Mouse (Mus musculus) kidney, adult 2 months (tissue): Measurements from ENCODE around the gene Prdx2. TPM values are rescaled to one million over a fixed set of nuclear protein-coding genes. Genes with fewer than 3 reads are reported as not detected.
A peak's percentile ranks its signal among the peaks of the same experiment; 100 is the strongest.

Experiments
- DNase-seq: peaks from one replicate; pipeline ENCODE4 v3.0.0; 2021
- H3K27ac ChIP-seq: fragments of 200-500 bp; 2 replicates; pipeline ENCODE4 v1.5.1; 2012; ENCODE audit warnings: low read depth, low read length, control low read depth, inconsistent platforms; ENCODE audit not compliant: insufficient read depth
- H3K27me3 ChIP-seq: fragments of 200-500 bp; replicated peaks from 2 replicates; pipeline ENCODE4 v1.6.1; 2012; ENCODE audit warnings: mild to moderate bottlenecking, moderate library complexity, low read length, inconsistent platforms; ENCODE audit not compliant: control insufficient read depth, insufficient read depth
- H3K36me3 ChIP-seq: fragments of 200-500 bp; 2 replicates; pipeline ENCODE4 v1.6.1; 2012; ENCODE audit warnings: mild to moderate bottlenecking, moderate library complexity, low read length, inconsistent platforms; ENCODE audit not compliant: control insufficient read depth, insufficient read depth
- H3K4me1 ChIP-seq: fragments of 200-500 bp; 2 replicates; pipeline ENCODE4 v1.6.1; 2011; ENCODE audit warnings: low read length; ENCODE audit not compliant: control insufficient read depth, insufficient read depth
- H3K4me3 ChIP-seq: fragments of 200-500 bp; 2 replicates; pipeline ENCODE4 v1.5.1; 2011; ENCODE audit warnings: mild to moderate bottlenecking, low read depth, low read length, control low read depth; ENCODE audit not compliant: insufficient read depth
- CTCF ChIP-seq: fragments of 200-500 bp; conservative IDR thresholded peaks from 2 replicates; pipeline ENCODE4 v1.5.1; 2011; ENCODE audit warnings: low read depth, mild to moderate bottlenecking, control low read depth, low read length, moderate library complexity, mixed read lengths; ENCODE audit not compliant: insufficient read depth, insufficient read length
- POLR2A ChIP-seq: fragments of 200-500 bp; IDR thresholded peaks from one replicate; pipeline ENCODE4 v1.6.1; 2011; ENCODE audit warnings: low read depth, low read length, control low read depth
- WGBS: fragments of 180-500 bp; shearing (Covaris S2); methylation state at CpG from one replicate; pipeline ENCODE4 v1.1.7; 2018; 5-methylcytosine and 5-hydroxymethylcytosine counted together
- polyA plus RNA-seq: library from polyadenylated mRNA; depleted of rRNA; stranded (reverse); fragments of >200 nt; gene quantifications from 2 replicates; pipeline ENCODE4 v1.2.3, GENCODE M21; 2012

Prdx2 gene
- polyA plus RNA-seq, 1 experiment, result 376 TPM

DNA sequence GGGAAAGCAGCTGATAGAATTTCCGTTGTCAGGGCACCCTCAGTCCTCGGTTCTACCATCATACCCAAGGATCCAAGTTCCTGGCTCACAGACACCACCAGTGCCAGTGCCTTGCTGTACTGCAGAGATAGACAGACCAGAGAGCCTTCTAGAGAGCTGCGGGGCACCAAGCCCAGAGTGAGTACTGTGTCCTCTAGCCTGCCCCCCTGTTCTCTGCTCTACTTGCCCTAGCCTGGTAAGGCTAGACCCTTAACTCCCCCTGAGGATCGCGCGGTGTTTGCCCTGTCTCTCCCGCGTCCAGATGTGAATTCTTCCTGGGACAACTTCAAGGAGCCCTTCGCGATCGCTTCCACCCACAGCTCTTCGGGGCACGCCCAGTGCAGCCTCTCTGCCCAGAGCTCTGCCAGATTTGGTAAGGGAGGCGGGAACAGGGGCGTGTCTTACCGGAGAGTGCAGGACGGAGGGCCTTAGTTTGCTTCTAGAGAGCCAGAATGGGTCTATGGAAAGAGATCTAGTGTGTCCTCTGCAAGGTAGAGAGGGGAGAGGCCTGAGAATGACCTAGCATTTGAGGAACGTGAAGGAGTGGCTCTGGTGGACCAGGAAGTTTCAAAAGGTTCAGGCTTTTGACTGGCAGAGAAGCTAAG lies 16.7 kb upstream of the Prdx2 start:
- peak; percentile 67 for DNase-seq
- no peak for TF ChIP-seq POLR2A
- TF ChIP-seq CTCF, result no peak
- H3K4me1 ChIP-seq, result no peaks in the 10 kb centered on the region
- no peaks in the 10 kb centered on the region for H3K36me3 ChIP-seq
- H3K27ac ChIP-seq, result no peak overlapping the region
- WGBS, result 8% methylated on average over 18 of the region's 18 CpGs
- no peaks in the 10 kb centered on the region for H3K27me3 ChIP-seq
- no peak overlapping the region for H3K4me3 ChIP-seq

DNA sequence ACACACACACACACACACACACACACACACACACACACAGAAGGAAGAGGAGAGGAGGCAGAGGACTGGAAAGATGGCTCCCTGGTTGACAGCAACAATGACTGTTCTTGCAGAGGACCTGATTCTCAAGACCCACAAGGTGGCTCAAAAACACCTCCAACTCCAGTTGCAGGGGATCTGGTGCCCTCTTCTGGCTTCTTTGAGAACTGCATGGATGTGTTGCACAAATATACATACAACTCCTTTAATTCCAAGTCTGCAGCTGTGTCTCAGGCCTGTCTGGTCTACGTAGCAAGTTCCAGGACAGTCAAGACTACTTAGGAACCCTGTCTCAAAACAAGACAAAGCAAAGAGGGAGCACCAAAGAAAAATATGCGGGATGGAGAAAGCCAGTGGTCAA lies 12.6 kb upstream of the Prdx2 start:
- no peaks in the 10 kb centered on the region for H3K36me3 ChIP-seq

DNA sequence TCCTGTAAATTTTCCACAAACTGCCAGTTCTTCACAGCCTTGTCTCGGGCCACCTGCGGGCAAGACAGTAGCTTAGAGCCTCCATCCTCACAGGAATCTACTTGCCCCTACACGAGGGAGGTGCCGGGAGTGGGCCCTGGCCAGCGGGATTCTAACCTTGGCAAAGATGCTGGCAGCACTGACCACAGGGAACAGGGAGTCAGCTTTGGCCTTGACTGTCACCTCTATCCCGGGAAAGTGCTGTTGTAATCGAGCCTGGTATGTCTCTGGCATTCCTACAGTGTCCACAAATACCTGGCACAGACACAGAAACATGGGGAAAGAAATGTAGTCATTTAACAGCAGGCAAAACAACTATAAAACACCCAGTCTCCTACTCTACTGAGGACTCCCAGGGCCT lies 9.6 kb upstream of the Prdx2 start:
- 79% methylated on average over 7 of the region's 7 CpGs for WGBS
- Histone ChIP-seq H3K27me3 (no peaks in the 10 kb centered on the region), H3K36me3 (no peaks in the 10 kb centered on the region), H3K27ac (no peak overlapping the region), H3K4me3 (no peak overlapping the region), H3K4me1 (no peaks in the 10 kb centered on the region)
- no peak for DNase-seq
- no peak for TF ChIP-seq POLR2A
- no peak for TF ChIP-seq CTCF

More for the DNA sequence above, 12.6 kb upstream of the Prdx2 start:
- Histone ChIP-seq H3K27ac (no peak overlapping the region), H3K4me3 (no peak overlapping the region), H3K27me3 (no peaks in the 10 kb centered on the region), H3K4me1 (no peaks in the 10 kb centered on the region)
- TF ChIP-seq POLR2A, result no peak
- TF ChIP-seq CTCF, result peak; percentile 73
- peak; percentile 63 for DNase-seq
- WGBS, result 55% methylated on average over 2 of the region's 2 CpGs

DNA sequence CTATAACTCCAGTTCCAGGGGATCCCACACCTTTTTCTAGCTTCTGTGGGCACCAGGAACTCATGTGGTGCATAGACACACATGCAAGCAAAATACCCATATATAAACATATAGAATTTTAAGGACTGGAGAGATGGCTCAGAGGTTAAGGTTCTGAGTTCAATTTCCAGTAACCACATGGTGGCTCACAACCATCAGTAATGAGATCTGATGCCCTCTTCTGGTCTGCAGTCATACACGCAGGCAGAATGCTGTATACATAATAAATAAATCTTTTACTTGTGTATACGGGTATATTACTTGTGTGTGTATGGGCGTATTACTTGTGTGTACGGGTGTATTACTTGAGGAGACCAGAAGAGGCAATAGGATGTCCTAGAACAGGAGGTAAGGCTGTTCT lies 5.4 kb upstream of the Prdx2 start:
- H3K27me3 ChIP-seq, result no peaks in the 10 kb centered on the region
- no peak for DNase-seq
- H3K27ac ChIP-seq, result no peak overlapping the region
- 81% methylated on average over 4 of the region's 4 CpGs for WGBS
- peaks cover 10% of the 10 kb centered on the region for H3K4me1 ChIP-seq
- TF ChIP-seq CTCF, result no peak
- no peaks in the 10 kb centered on the region for H3K36me3 ChIP-seq
- no peak overlapping the region for H3K4me3 ChIP-seq

DNA sequence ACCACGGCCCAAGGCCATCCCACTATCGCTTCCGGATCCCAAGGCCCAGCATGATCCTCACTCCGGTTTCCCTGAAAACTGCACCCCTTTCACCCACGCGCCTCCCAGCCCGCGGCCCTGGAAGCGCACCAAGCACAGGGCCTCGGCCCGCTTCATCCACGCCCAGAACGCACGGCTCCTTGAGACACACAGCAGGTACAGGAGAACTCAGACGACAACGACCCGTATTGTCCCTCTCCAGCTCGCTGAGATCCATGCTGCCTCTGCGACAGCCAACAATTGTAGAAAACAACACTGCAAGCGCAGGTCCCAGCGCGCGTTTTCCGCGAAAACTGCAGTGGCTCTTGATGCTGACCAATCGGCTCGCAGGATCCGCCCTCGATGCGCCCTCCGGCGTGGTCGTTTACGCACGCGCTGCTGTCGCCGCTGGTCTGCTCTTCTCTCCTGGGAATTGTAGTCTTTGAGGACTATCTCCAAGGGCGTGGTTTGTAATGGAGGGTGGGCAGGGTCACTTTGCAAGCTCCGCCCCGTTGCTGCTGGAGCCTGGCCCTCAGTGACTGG lies 3.6 kb upstream of the Prdx2 start:
- DNase-seq, result peak; percentile 99
- Histone ChIP-seq H3K27ac (no peak overlapping the region), H3K4me3 (peak overlapping the region; percentile 74), H3K36me3 (no peaks in the 10 kb centered on the region), H3K27me3 (no peaks in the 10 kb centered on the region), H3K4me1 (peaks cover 17% of the 10 kb centered on the region)
- under 1% methylated on average over 41 of the region's 41 CpGs for WGBS
- TF ChIP-seq POLR2A, result peak; percentile 4
- no peak for TF ChIP-seq CTCF

DNA sequence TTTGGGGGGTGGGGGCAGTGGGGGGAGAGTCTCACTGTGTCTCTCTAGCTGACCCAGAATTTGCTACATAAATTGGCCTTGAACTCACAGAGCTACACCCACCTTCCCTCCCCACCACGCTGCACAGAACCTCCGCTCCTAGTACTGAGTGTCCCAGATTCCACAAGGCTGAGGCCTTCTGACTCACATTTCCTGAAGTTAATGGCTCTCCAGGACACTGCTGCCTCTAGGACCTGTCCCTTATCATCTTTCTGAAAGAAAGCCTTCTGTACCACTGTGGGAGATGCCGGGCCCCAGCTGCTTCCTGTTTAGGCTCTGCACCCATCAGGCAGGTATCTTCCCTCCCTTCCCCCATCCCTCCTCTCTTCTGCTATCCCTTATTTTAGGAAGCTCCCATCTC lies 2.8 kb upstream of the Prdx2 start:
- TF ChIP-seq POLR2A (no peak), CTCF (no peak)
- no peak for DNase-seq
- Histone ChIP-seq H3K36me3 (no peaks in the 10 kb centered on the region), H3K4me1 (peaks cover 18% of the 10 kb centered on the region), H3K4me3 (no peak overlapping the region), H3K27ac (no peak overlapping the region; the same call in 1 of the 2 replicates), H3K27me3 (no peaks in the 10 kb centered on the region)
- 34% methylated on average over 3 of the region's 3 CpGs for WGBS

DNA sequence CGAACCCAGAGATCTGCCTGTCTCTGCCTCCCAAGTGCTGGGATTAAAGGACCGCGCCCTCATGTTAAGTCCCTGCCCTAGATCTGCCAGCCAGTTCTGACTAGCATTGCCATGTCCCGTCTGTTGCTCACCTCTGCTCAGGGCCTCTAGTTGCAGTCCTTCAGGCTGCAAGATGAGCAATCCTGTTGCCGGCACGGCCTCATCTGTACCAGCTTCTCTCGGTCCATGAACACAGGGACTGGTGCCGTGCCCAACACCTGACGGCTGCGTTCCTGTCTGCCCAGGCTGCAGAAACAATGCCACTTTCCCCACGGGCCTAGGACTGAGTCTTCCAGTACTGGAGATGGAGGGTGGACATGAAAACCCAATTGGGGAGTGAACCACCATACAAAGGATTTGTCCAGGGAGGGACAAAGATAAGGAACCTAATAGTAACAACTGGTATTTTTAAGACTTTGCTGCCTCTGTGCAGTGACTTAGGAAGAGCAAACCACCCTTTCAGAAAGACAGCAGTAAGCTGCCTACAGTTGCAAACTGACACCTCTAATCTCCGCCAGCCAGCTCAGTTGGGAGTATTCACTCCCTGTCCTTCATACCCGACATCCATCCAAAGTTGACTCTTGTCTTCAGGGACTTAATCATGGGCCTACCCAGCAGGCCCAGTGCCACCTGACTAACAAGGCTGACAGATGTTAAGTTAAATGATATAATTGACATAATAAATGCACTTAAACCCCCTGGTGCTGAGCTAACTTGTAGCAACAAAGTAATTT lies 1.7 kb upstream of the Prdx2 start:
- no peaks in the 10 kb centered on the region for H3K27me3 ChIP-seq
- peaks cover 18% of the 10 kb centered on the region for H3K4me1 ChIP-seq
- H3K4me3 ChIP-seq, result no peak overlapping the region
- H3K36me3 ChIP-seq, result no peaks in the 10 kb centered on the region
- no peak for DNase-seq
- no peak for TF ChIP-seq POLR2A
- TF ChIP-seq CTCF, result no peak
- WGBS, result 91% methylated on average over 13 of the region's 13 CpGs
- H3K27ac ChIP-seq, result no peak overlapping the region
